Mouse (Mus musculus) forebrain, embryonic 12.5 days (tissue): ENCODE measurements around the gene Iqcj. TPM values are rescaled to one million over a fixed set of nuclear protein-coding genes. Genes with fewer than 3 reads are reported as not detected.
A peak's percentile ranks its signal among the peaks of the same experiment; 100 is the strongest.
"Not testable (repeated sequence)": the region's sequence is repeated elsewhere in the genome, so short reads cannot be mapped to it uniquely, and the experiment has no call there.

Source experiments
- ATAC-seq: fragments of 200-750 bp; cut with Nextera tagmentation; 2 replicates; pipeline ENCODE4 v1.8.0; 2017; ENCODE audit warnings: moderate TSS enrichment; ENCODE audit not compliant: low FRiP score
- H3K27ac ChIP-seq: fragments of 300-500 bp; sonication (generic); 2 replicates; pipeline ENCODE4 v1.5.1; 2016; ENCODE audit warnings: mild to moderate bottlenecking
- H3K27me3 ChIP-seq: fragments of 300-500 bp; sonication (generic); 2 replicates; pipeline ENCODE4 v1.6.1; 2016; ENCODE audit warnings: mild to moderate bottlenecking
- H3K36me3 ChIP-seq: fragments of 300-500 bp; sonication (generic); replicated peaks from 2 replicates; pipeline ENCODE4 v1.6.1; 2016; ENCODE audit warnings: mild to moderate bottlenecking
- H3K4me1 ChIP-seq: fragments of 300-500 bp; sonication (generic); 2 replicates; pipeline ENCODE4 v1.6.1; 2016
- H3K4me2 ChIP-seq: fragments of 300-500 bp; sonication (generic); 2 replicates; pipeline ENCODE4 v1.6.1; 2016; ENCODE audit warnings: mild to moderate bottlenecking, moderate library complexity
- H3K4me3 ChIP-seq: fragments of 300-500 bp; sonication (generic); replicated peaks from 2 replicates; pipeline ENCODE4 v1.5.1; 2016; ENCODE audit warnings: mild to moderate bottlenecking
- H3K9ac ChIP-seq: fragments of 300-500 bp; sonication (generic); 2 replicates; pipeline ENCODE4 v1.6.1; 2016; ENCODE audit warnings: mild to moderate bottlenecking
- H3K9me3 ChIP-seq: fragments of 300-500 bp; sonication (generic); 2 replicates; pipeline ENCODE4 v1.6.1; 2016
- WGBS: fragments of 180-500 bp; shearing (Covaris S2); methylation state at CpG from one replicate; pipeline ENCODE4 v1.1.7; 2016; 5-methylcytosine and 5-hydroxymethylcytosine counted together
- polyA plus RNA-seq: library from polyadenylated mRNA; unstranded; fragments of >200 nt; fragmentation: Nextera tagmentation; extraction: Ambion mirVana; gene quantifications from 2 replicates; pipeline ENCODE4 v1.2.1, GENCODE M21; 2016

Iqcj gene
- polyA plus RNA-seq, 1 experiment from 2014 or later, result 0.63 TPM

DNA sequence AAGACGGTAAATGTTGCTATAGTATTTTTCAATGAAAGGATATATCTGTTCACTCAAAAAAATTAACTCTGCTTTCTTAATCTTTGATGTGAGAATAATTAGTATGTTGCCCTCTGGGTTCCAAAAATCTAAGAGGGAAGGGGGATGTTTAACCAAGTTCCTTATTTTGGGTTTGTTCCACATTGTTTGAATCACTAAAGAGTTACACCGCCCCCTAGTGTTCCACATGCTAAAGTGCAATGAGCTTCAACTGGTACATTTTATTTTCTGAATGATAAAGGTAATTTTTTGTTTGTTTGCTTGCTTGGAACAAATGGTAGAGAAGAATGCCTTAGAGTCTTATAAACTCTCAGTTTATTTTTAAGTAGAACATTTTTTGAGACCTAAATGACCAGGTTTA lies 161.5 kb downstream of the Iqcj start:
- Histone ChIP-seq H3K9ac (no peak overlapping the region), H3K27ac (no peak overlapping the region), H3K36me3 (no peaks in the 10 kb centered on the region), H3K4me1 (no peaks in the 10 kb centered on the region), H3K4me2 (no peak overlapping the region), H3K4me3 (no peak overlapping the region), H3K9me3 (no peaks in the 10 kb centered on the region), H3K27me3 (peaks cover 19% of the 10 kb centered on the region; the same call in 1 of the 2 replicates)
- ATAC-seq, result no peak
- WGBS, result 50% methylated on average over 2 of the region's 2 CpGs

DNA sequence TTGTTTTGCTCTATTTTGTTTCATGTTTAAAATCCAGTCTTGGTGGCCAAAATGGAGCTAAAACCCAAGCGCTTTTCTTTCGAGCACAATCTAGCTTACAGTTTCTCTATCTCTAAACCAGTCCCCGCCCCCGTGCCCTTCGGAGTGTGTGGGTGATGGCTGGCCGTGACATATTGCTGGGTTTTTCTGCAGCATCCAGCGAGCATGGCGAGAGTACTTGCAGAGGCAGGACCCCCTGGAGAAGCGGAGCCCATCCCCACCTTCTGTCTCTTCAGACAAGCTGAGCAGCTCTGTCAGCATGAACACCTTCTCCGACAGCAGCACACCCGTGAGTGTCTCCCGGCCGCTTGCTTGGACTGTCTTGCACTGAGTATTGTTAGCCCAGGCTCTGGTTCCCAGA lies 163.1 kb downstream of the Iqcj start:
- Histone ChIP-seq H3K4me2 (no peak overlapping the region), H3K27me3 (peaks cover 19% of the 10 kb centered on the region; the same call in 1 of the 2 replicates), H3K9ac (no peak overlapping the region), H3K4me3 (no peak overlapping the region), H3K36me3 (no peaks in the 10 kb centered on the region), H3K27ac (no peak overlapping the region), H3K9me3 (no peaks in the 10 kb centered on the region), H3K4me1 (no peaks in the 10 kb centered on the region; the same call in 1 of the 2 replicates)
- no peak for ATAC-seq
- 67% methylated on average over 13 of the region's 13 CpGs for WGBS

DNA sequence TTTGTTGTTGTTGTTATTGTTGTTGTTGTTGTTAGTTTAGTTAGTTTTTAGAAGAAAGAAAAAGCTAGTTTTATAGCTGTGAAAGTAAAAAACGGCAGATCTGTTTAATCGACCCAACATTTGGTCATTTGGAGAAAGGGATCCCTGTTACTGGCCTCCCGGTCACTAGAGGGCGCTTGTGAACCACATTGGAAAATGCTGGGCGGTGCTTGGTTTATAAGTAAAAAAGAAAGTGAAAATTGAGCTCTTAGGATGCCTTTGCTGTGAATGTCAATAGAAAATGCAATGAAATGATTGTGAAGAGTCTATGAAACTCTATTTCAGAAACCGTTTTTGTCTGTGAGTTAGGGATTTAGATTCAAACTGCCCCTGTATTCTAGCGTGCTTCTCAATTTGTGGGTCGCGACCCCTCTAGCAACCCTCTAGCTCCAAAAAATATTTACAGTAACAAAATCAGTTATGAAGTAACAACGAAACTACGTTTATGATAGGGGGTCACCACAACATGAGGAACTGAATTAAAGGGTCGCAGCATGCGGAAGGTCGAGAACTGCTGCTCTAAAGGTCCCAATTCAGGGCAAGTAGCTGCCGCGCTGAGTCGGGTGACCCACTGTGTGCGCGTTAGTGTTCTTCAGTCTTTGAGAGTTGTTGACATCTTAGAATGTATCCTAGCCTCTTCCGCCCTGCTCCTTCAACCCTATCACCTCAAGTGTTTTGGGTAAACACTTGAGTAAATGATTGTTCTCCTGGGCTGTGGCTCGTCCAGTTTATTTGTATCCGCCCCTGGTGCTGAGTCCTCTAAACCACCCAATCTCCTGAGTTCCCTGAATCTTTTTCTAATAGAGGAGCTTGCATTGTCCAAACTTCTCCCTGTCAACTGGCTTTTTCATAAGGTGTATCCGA lies 164.6 kb downstream of the Iqcj start:
- ATAC-seq, result no peak
- Histone ChIP-seq H3K9ac (no peak overlapping the region), H3K4me1 (no peaks in the 10 kb centered on the region; the same call in 1 of the 2 replicates), H3K27ac (no peak overlapping the region), H3K27me3 (peaks cover 20% of the 10 kb centered on the region; the same call in 1 of the 2 replicates), H3K4me3 (no peak overlapping the region), H3K9me3 (no peaks in the 10 kb centered on the region), H3K4me2 (peak overlapping the region; percentile 13; the same call in 1 of the 2 replicates), H3K36me3 (no peaks in the 10 kb centered on the region)
- WGBS, result 59% methylated on average over 23 of the region's 23 CpGs

DNA sequence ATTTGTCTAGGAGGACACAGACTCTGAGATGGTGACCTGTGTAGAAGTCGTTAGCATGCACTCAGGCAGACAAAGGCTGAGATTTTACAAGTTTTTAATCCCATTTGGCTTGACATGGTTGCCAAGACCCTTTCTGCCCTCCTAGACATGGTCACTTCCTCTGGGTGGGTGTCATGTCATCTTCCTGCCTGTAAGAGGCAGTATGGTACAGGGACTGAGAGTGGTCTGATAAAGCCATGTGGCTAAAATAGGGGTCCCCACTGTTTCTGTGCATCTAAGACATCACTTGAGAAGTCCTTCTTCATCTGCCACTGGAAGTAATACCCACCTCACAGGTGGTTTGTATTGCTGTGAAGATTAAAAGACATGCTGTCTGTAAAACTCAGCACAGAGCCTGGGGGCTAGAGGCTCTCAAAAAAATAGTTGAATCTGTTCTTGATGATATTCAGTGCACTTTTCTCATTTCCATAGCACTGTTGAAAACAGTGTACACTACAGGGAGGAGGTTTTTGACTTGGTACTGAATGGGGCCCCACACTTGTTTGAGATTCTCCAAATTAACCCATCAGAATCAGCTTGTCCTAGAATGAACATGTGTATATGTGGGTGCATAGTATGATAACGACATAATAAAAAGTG lies 167.3 kb downstream of the Iqcj start:
- H3K9ac ChIP-seq, result no peak overlapping the region
- H3K4me2 ChIP-seq, result no peak overlapping the region
- peaks cover 23% of the 10 kb centered on the region; the same call in 1 of the 2 replicates for H3K27me3 ChIP-seq
- H3K9me3 ChIP-seq, result no peaks in the 10 kb centered on the region
- H3K27ac ChIP-seq, result no peak overlapping the region
- peak; percentile 69; the same call in 1 of the 2 replicates for ATAC-seq
- H3K36me3 ChIP-seq, result no peaks in the 10 kb centered on the region
- WGBS, result 44% methylated on average over 2 of the region's 2 CpGs
- no peaks in the 10 kb centered on the region; the same call in 1 of the 2 replicates for H3K4me1 ChIP-seq
- no peak overlapping the region for H3K4me3 ChIP-seq

DNA sequence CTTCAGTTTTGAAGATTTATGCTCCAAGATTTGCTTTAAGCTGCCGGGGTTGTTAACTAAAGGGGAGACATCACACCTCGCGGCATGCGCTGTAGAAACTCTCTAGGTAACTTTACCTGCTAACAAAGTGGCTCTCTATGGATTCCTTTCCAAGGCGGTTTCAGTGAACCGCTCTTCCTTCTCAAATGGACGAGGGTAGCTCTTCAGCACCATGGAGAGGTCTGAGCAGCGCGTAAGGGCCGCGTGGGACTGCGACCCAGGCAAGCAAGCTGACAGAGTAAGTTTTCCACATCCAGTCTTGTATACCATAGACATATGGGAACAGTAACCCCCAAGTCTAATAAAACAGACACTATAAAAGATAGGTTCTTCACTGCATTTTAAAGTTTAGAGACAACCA lies 172.7 kb downstream of the Iqcj start, which contains the start of gene Schip1:
Gene Schip1 (plus strand): TSS at position 72 of the 400 bp plus-strand sequence.
- 38% methylated on average over 12 of the region's 12 CpGs for WGBS
- Histone ChIP-seq H3K9ac (no peak within 1 kb of the TSS), H3K4me2 (no peak within 1 kb of the TSS), H3K36me3 (no peaks in the 10 kb centered on the region), H3K4me1 (no peaks in the 10 kb centered on the region), H3K9me3 (no peaks in the 10 kb centered on the region), H3K27ac (no peak within 1 kb of the TSS), H3K4me3 (no peak within 1 kb of the TSS), H3K27me3 (0 out of 2 replicates have a peak, but pooled peaks cover 7% of the 10 kb centered on the region)
- no peak for ATAC-seq

DNA sequence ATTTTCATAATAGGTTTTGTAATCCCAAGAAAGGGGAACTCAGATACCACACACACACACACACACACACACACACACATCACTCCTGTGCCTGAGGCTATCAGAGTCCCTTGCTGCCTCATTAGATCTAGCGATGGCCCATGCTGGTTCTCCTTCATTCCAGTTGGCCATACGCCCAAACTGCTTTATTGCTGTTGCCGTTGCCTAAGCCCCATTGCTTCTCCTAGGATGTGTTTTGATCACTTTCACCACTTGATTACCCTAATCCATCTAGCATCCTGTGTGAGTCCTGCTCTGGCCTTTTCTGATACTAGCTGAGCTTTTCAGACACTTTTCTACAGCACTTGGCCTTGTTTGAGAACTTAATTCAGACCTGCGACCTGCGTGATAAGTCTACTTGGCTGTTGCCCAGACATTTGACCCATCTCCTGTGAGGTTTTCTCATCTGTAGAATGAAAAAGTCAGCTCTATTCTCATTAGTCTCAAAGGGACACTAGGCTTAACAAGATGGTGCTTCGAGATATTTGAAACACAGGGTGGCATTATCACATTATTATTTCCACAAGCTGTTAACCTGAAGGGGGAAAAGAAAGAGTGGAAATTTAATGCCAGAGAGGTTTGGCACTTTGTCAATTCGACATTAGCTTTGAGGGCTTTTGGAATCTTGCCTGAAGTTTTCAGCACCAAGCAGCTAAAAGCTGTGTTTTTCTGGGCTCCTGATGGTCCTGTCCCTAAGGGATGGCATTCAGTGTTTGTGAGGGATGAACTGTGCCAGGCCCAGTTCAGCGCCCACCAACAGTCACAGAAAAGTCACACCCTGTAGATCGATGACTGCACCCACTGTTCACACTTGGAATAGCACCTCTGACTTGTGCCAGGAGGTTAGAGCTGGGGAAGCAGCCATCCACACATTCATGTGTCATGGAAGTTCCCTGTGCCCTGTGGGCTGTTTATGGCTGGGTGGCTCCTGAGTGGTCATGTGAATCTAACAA lies 179.7 kb downstream of the Iqcj start:
- Histone ChIP-seq H3K4me3 (no peak overlapping the region), H3K27ac (no peak overlapping the region), H3K9ac (no peak overlapping the region), H3K9me3 (no peaks in the 10 kb centered on the region), H3K4me2 (no peak overlapping the region), H3K4me1 (peaks cover 5% of the 10 kb centered on the region; the same call in 1 of the 2 replicates), H3K27me3 (peaks cover 7% of the 10 kb centered on the region), H3K36me3 (no peaks in the 10 kb centered on the region)
- 52% methylated on average over 9 of the region's 9 CpGs for WGBS
- ATAC-seq, result peak; percentile 75; the same call in 1 of the 2 replicates

DNA sequence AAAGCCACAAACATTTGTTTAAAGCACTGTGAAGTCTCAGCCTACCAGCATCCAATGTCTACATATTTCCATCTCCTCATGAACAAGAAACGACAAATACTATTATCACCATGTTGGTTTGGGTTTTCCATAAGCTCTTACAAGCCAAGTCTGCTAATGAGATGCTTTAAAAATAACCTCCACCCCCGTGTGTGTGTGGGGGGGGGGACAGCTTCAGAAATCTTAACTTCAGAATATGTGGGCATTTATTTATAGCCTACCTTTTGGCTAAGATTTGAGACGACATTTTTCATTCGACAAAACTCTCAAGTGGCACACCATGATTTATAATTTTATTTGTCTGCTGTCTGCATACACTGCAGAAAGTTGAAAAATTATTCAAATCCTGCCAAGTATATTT lies 185.4 kb downstream of the Iqcj start:
- WGBS, result 82% methylated on average over 4 of the region's 4 CpGs
- Histone ChIP-seq H3K9me3 (no peaks in the 10 kb centered on the region), H3K9ac (no peak overlapping the region), H3K27ac (no peak overlapping the region), H3K36me3 (no peaks in the 10 kb centered on the region), H3K4me2 (no peak overlapping the region), H3K27me3 (no peaks in the 10 kb centered on the region), H3K4me1 (no peaks in the 10 kb centered on the region), H3K4me3 (no peak overlapping the region)
- no peak for ATAC-seq

DNA sequence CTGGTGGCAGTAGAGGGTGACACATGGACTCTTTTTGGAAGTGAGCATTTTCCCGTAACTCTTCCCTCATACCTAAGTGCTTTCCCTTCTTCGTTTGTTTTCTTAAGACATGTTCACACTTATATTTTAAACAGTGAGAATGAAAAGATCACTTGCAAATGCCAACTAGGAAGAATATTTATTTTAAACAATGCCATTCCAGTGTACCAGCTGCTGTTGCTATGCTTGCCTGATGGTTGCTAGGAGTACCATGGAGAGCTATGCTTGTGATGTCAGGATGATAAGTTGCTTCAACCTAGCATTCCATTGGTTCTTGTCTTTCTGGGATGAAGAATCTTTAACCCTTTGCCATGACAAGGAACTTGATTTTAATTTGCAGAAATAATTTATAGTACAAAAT lies 193.0 kb downstream of the Iqcj start:
- no peak overlapping the region for H3K4me2 ChIP-seq
- no peak overlapping the region for H3K9ac ChIP-seq
- no peaks in the 10 kb centered on the region for H3K36me3 ChIP-seq
- no peak for ATAC-seq
- H3K4me3 ChIP-seq, result no peak overlapping the region
- no peaks in the 10 kb centered on the region for H3K9me3 ChIP-seq
- no peak overlapping the region for H3K27ac ChIP-seq
- WGBS, result 87% methylated on average over 2 of the region's 2 CpGs
- H3K27me3 ChIP-seq, result no peaks in the 10 kb centered on the region; the same call in 1 of the 2 replicates
- H3K4me1 ChIP-seq, result no peaks in the 10 kb centered on the region

DNA sequence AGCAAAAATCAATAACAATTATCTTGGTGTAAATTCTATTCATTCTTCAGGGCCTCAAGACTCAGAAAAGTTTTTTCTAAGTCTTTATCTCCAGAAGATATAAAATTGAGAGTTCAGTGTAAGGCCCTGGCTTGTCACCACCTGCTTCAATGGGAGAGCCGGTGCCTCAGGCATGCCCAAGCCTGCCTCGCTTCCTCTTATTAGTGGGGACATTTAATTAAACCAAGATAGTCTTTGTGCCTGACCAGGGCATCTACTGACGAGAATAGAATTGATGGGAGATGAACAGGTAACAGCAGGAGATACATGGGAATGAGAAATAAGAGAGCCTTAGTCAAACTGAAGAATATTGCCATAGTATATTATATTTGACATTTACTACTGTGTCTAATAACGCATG lies 200.1 kb downstream of the Iqcj start:
- no peaks in the 10 kb centered on the region; the same call in 1 of the 2 replicates for H3K27me3 ChIP-seq
- no peak overlapping the region for H3K27ac ChIP-seq
- no peak overlapping the region for H3K4me3 ChIP-seq
- no peaks in the 10 kb centered on the region for H3K36me3 ChIP-seq
- WGBS, result 69% methylated on average over 4 of the region's 4 CpGs
- ATAC-seq, result no peak
- no peaks in the 10 kb centered on the region for H3K9me3 ChIP-seq
- H3K4me2 ChIP-seq, result no peak overlapping the region
- H3K4me1 ChIP-seq, result no peaks in the 10 kb centered on the region; the same call in 1 of the 2 replicates
- no peak overlapping the region for H3K9ac ChIP-seq

DNA sequence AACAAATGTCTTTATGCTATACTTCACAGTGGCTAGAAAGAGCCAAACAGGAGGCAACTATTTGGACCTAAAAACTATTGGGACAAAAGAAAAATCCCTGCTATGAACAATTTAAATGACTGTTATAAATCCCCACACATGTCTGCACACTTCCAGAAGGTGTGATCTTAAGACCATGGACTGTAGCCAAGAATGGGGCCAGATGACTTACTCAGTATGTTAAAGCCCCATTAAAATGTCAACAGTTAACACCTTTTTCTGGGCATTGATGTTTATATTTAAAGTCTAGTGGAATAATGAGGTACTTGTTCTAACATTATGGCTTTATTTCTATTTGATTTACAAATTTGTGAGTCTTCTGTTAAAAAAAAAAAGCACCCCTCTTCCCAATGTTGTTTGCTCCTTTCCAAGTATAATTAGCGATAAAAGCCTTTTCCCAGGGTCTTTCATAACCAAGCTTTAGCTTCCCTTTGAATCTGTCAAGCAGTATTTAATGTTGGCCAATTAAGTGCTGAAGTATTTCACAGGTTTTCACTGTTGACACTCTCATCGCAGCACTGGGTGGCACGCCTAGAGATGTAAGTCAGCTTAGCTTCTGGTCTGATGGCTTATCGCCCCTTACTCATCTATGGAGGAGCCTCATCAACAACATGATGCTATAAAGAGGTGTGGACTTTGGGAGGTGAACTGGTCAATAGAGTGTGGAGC lies 204.9 kb downstream of the Iqcj start:
- no peak; the same call in 1 of the 2 replicates for ATAC-seq
- H3K27ac ChIP-seq, result no peak overlapping the region
- no peaks in the 10 kb centered on the region; the same call in 1 of the 2 replicates for H3K4me1 ChIP-seq
- H3K36me3 ChIP-seq, result no peaks in the 10 kb centered on the region
- H3K27me3 ChIP-seq, result no peaks in the 10 kb centered on the region; the same call in 1 of the 2 replicates
- H3K4me2 ChIP-seq, result no peak overlapping the region
- H3K4me3 ChIP-seq, result no peak overlapping the region
- H3K9me3 ChIP-seq, result no peaks in the 10 kb centered on the region
- 49% methylated on average over 4 of the region's 4 CpGs for WGBS
- H3K9ac ChIP-seq, result no peak overlapping the region

DNA sequence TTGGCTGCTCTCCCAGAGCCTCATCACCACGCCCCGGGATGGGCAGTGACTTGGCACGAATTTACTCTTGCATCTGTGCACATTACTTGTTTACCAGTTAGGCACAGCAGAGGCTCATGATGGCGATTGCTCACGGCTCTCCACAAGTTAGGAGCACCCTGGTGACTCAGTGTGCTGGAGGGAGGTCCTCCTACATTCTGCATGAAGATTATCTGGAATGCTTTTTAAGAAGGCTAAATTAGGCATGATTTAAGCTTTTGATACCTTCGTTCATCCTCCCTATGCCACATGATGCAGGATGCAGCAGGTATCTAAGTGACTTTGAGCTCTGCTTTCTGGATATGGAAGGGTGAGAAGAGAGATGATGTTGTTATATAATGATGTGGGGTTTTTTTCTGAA lies 207.5 kb downstream of the Iqcj start:
- 87% methylated on average over 4 of the region's 6 CpGs for WGBS
- H3K27ac ChIP-seq, H3K9ac ChIP-seq, H3K4me2 ChIP-seq, ATAC-seq, H3K4me3 ChIP-seq, H3K36me3 ChIP-seq, H3K27me3 ChIP-seq, H3K4me1 ChIP-seq, H3K9me3 ChIP-seq: not testable (repeated sequence)
